In the genomic region with DNA sequence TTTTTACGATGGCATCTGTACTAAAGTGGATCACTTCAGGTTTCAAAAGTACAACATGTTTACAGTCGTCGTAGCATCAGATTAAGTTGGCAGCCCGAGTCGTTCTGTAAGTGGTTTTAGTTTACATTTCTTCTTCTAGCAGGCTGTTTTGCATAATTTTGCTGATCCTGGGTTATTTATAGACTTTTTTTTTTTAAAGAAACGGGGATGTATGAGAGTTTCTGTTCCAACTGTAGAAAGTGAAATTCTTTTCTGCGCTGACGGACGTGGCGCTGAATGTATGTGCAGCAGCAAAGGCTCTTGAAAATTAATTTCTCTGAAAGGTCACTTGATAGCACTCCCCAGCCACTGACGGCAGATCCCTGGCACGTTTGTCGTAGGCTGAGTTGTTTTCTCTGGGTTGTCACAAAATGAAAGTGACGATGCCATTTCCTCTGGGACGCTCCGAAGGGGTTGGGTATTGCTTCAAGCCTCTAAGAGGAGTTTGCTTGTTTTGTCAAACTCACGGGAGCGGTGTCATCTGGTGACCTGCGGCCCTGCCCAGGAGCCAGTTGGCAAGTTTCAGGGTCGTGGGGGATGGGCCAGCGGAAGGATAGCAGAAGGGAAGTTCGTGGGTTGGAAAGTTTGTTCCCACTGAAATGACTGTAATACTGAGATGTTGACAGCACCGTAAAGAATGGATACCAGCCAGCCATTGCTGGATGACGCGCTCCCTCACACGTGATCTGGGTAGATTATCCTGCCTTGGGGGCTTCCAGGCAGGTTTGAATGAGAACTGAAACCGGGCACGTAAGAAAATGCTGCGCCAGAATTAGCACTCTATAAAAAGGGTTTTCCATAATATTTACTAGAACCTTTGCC, we compare ENCODE assay signal across 8 mouse cellular contexts.
DNase-seq lines count a peak whose midpoint lies in the region; ATAC-seq and TF ChIP-seq lines count a peak whose summit lies in the region.

No protein-coding gene starts in this region.

- H3K4me3 ChIP-seq in left cerebral cortex, adult 2 months: peak overlapping the region; percentile 71
- peak overlapping the region; percentile 36 for H3K4me3 ChIP-seq in limb, embryonic 11.5 days (ENCODE audit: low read depth, low read length)
- peak overlapping the region; percentile 40 for H3K4me3 ChIP-seq in midbrain, embryonic 11.5 days (ENCODE audit: low read depth, low read length)

- H3K27ac ChIP-seq in left cerebral cortex, adult 2 months: peak overlapping the region; percentile 52
- H3K27ac ChIP-seq in limb, embryonic 11.5 days (replicated peaks; ENCODE audit: low read depth, low read length): no peak overlapping the region
- H3K27ac ChIP-seq in midbrain, embryonic 11.5 days (ENCODE audit: low read depth, low read length): no peak overlapping the region

- intact Hi-C loops in left cerebral cortex, adult 2 months (cut with DNase I): no loop called here

- no peak overlapping the region for H3K9ac ChIP-seq in limb, embryonic 11.5 days (ENCODE audit: low read length)
- H3K9ac ChIP-seq in midbrain, embryonic 11.5 days (ENCODE audit: low read length): peak overlapping the region; percentile 46

- ATAC-seq in common myeloid progenitor, adult 5-6 weeks (replicated peaks; ENCODE audit: low read depth, poor library complexity, severe bottlenecking): peak; percentile 68
- peak; percentile 73 for ATAC-seq in inflammation-experienced regulatory T-cells, adult 6 months
- no peak for ATAC-seq in limb, embryonic 11.5 days (ENCODE audit: insufficient number of reproducible peaks, low FRiP score, low TSS enrichment, low read depth)
- peak; percentile 82 for ATAC-seq in midbrain, embryonic 11.5 days (ENCODE audit: low FRiP score)

- no peaks in the 10 kb centered on the region for H3K36me3 ChIP-seq in limb, embryonic 11.5 days (ENCODE audit: control insufficient read depth, insufficient read depth, low read length)
- H3K36me3 ChIP-seq in midbrain, embryonic 11.5 days (ENCODE audit: control insufficient read depth, insufficient read depth, low read length): no peaks in the 10 kb centered on the region

- 1% methylated on average over 29 of the region's 29 CpGs for WGBS in limb, embryonic 11.5 days
- 1% methylated on average over 29 of the region's 29 CpGs for WGBS in midbrain, embryonic 11.5 days

- DNase-seq in left cerebral cortex, adult 2 months (ENCODE audit: extremely low spot score in 1 of 2, low spot score in 2 of 2): peak; percentile 28 to 36
- DNase-seq in left cerebral cortex, adult 11 months (ENCODE audit: low spot score): no peak
- peak; percentile 57 for DNase-seq in gastrocnemius, postnatal 25 days
- DNase-seq in limb, embryonic 11.5 days (ENCODE audit: low spot score): peak; percentile 45
- DNase-seq in midbrain, embryonic 11.5 days (ENCODE audit: low spot score, missing footprints): peak; percentile 93
- DNase-seq in spleen, adult 18-20 months: peak; percentile 50 to 61

- peaks cover 7% of the 10 kb centered on the region; the same call in 1 of the 2 replicates for H3K4me1 ChIP-seq in limb, embryonic 11.5 days (ENCODE audit: control insufficient read depth, insufficient read depth, low read length)
- H3K4me1 ChIP-seq in midbrain, embryonic 11.5 days (ENCODE audit: control insufficient read depth, insufficient read depth, low read length): peaks cover 7% of the 10 kb centered on the region

- TF ChIP-seq CTCF in left cerebral cortex, adult 2 months (IDR thresholded peaks at IDR 0.05): no peak

- H3K9me3 ChIP-seq in limb, embryonic 11.5 days (ENCODE audit: control insufficient read depth, low read length): no peaks in the 10 kb centered on the region
- no peaks in the 10 kb centered on the region for H3K9me3 ChIP-seq in midbrain, embryonic 11.5 days (ENCODE audit: control insufficient read depth, low read length)

- H3K27me3 ChIP-seq in limb, embryonic 11.5 days (ENCODE audit: control insufficient read depth, insufficient read depth, low read length): no peaks in the 10 kb centered on the region
- H3K27me3 ChIP-seq in midbrain, embryonic 11.5 days (ENCODE audit: control insufficient read depth, insufficient read depth, low read length): no peaks in the 10 kb centered on the region

- H3K4me2 ChIP-seq in limb, embryonic 11.5 days (ENCODE audit: low read depth, severe bottlenecking): peak overlapping the region; percentile 81
- peak overlapping the region; percentile 81 for H3K4me2 ChIP-seq in midbrain, embryonic 11.5 days
